Mouse (Mus musculus): ENCODE results near the gene Cachd1. TPM values are rescaled to one million over a fixed set of nuclear protein-coding genes. Genes with fewer than 3 reads are reported as not detected.

The Cachd1 gene
- total RNA-seq, 2 experiments from 2014 or later, result 10.3 to 12.2 TPM

Other genes with a start within 250 kb of the Cachd1 start
- gene Gm10577, start 244.0 kb downstream of the Cachd1 start, total RNA-seq (2021), result not detected

Data from left cerebral cortex, postnatal 14 days (tissue).